Mouse (Mus musculus): ENCODE measurements around the gene Asf1b.
A peak's percentile ranks its signal among the peaks of the same experiment; 100 is the strongest.

Gene Asf1b

GRCm38 (mm10) chr8:83955106-83955957, at the start of gene Asf1b, which contains the start of gene Gm10644:
Gene Asf1b, plus strand, starts transcription at chr8:83955507.
Gene Gm10644, minus strand, starts transcription at chr8:83955205.
- DNase-seq (ENCODE audit: low spot score), result peak; percentile 100

- DNase-seq (ENCODE audit: low spot score), result no peak
Observed at GRCm38 (mm10) chr8:83908583-83908982, 46.7 kb upstream of the Asf1b start.

- DNase-seq (ENCODE audit: low spot score), result no peak
Observed at GRCm38 (mm10) chr8:83909311-83909710, 46.0 kb upstream of the Asf1b start.

DNA sequence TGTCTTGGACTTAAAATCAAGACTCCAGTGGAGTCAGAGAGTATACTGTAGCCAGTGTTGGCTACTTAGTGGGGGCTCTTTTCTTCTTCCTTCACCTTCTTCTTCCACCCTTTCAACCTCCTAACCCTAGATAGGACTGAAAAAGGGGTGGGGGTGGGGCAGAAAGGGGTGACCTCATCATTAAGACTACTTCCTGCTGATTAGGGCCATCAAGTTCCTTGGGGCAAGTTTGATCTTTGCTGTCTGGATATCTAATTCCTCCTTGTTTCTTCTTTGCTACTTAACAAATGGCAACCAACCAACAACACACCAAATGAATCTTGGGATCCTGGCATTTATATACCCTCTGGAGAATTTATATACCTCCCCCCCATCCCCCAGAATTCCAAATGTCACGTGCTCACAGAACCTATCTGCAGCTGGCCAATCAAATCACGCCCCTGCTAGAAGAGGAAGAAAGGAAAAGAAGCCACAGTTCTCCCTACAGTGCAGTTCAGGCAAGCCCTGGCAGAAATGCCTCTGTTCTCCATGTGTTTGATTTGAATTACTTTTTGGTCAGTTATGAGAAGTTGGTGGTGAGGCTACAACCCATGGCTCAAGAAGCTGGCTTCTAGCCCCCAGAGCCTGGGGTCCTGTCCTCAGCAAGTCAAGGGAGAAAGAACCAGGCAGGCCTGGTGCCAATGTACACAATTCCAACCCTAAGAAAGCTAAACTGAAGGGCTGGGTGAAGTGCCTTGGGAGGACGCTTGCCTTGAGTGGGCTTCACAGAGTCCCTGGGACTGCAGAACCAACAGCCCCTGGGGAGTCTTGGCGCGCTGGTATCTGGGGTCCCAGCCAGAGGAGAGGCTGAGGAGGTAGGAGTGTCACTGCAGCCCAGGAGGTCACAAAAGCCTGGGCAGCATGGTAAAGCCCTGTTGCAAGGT, 43.2 kb upstream of the Asf1b start:
- no peak for DNase-seq (ENCODE audit: low spot score)

DNA sequence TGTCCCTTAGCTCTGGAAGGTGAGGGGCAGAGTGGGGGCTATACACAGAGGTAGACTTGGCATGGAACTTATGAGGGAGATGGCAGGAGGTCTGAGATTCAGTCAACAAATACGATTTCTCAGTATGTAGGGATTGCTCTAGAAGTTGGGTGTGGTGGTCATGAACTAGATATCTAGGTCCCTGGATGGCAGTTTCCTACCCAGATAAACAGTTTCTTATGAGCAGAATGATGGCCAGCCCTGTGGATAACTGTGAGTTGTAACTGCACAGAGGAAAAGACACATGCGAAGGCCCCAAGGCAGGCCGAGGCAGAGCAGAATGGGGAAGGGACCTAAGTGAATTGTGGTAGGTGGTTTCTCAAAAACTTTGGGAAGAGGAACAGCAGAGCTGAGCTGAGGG, 41.1 kb upstream of the Asf1b start:
- DNase-seq (ENCODE audit: low spot score), result no peak

DNA sequence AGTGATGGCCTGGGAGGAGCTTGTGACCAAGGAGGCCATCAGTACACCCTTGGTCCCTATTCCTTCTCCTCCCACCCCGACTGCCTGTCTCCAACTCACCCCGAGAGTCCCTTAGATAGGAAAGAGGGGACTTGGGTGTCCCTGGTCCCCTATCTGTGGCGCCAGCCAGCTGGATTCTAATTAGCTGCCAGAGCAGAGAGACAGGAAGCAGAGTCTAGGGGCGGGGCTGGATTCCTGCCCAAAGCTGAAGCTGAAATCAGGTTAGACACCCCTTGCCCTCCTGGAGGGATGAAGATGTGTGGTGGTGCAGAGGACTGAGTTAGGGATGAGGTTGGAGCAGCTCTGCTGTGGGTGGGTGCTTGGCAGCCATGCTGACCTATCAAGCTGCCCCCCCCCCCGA, 40.4 kb upstream of the Asf1b start:
- DNase-seq (ENCODE audit: low spot score), result peak; percentile 81

- no peak for DNase-seq (ENCODE audit: low spot score)
Observed at GRCm38 (mm10) chr8:83916015-83916414, 39.3 kb upstream of the Asf1b start.

GRCm38 (mm10) chr8:83917566-83917965, 37.7 kb upstream of the Asf1b start:
- DNase-seq (ENCODE audit: low spot score), result no peak

DNA sequence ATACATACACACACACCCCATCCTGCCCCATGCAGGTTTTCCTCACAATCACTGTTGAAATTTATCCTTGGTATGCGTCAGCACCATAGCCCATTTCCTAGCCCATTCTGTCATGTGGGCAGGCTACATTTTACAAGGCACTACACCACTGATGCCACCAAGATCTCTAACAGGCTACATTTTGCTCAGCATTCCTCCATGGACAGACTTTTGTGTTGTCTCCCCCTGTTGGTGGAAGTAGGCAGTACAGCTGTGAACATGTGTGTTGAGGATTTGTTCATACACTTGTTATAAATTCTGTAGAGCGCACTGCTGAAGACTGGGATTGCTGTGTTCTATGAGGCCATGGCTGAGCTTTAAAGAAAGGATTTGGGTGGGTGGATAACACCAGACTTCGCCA, 33.7 kb upstream of the Asf1b start:
- peak; percentile 89 for DNase-seq (ENCODE audit: low spot score)

DNA sequence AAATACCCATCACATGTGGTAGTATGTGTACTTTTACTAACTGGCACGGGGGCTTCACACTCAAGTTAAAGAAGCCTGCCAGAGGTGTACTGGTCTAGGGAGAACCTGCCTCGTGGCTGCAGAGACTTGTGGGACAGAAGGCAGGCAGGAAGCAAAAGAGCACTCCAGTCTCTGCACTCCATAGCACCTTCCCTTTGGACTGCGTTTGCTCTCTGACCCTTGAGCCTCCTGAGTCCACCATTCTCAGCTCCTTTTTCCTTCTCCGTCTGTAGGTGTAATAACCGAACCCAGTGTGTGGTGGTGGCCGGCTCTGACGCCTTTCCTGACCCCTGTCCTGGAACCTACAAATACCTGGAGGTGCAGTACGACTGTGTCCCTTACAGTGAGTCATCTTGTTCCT, 32.6 kb upstream of the Asf1b start:
- DNase-seq (ENCODE audit: low spot score), result no peak

GRCm38 (mm10) chr8:83924585-83924984, 30.7 kb upstream of the Asf1b start:
- no peak for DNase-seq (ENCODE audit: low spot score)

GRCm38 (mm10) chr8:83926266-83926665, 29.0 kb upstream of the Asf1b start:
- DNase-seq (ENCODE audit: low spot score), result no peak

GRCm38 (mm10) chr8:83934222-83934621, 21.1 kb upstream of the Asf1b start:
- no peak for DNase-seq (ENCODE audit: low spot score)

DNA sequence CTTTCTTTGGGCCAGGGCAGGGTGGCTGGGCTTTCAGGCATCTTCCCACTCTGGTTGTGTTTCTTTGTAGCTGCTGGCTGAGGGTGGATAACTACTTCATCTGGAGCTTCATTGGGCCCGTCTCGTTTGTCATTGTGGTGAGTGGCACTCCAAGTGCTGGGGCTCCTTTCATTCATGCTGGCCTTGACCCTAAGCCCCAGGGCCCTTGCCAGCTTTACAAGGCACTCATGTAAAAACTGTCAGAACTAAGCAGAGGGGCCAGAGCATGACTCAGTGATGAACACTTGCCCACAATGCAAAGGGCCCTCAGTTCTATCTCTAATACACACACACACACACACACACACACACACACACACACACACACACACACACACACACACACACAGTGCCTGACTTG, 20.3 kb upstream of the Asf1b start:
- no peak for DNase-seq (ENCODE audit: low spot score)

DNA sequence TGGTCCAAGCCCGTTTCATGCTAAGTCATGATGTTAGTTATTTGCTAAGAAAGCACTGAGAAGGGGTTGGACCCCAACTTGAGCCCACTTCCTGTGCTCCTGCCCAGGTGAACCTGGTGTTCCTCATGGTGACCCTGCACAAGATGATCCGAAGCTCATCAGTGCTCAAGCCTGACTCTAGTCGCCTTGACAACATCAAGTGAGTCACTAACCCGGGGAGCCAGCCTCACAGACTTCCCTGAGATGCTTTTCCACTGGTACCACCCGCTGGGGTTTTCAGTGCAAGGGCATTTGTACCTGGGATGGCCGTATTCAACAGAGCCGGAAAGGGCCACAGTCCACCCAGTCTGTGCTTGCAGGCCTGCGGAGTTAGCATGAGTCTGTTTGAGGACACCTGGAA, 19.9 kb upstream of the Asf1b start:
- no peak for DNase-seq (ENCODE audit: low spot score)

GRCm38 (mm10) chr8:83937645-83938044, 17.7 kb upstream of the Asf1b start:
- no peak for DNase-seq (ENCODE audit: low spot score)

GRCm38 (mm10) chr8:83938330-83938729, 17.0 kb upstream of the Asf1b start:
- no peak for DNase-seq (ENCODE audit: low spot score)

DNA sequence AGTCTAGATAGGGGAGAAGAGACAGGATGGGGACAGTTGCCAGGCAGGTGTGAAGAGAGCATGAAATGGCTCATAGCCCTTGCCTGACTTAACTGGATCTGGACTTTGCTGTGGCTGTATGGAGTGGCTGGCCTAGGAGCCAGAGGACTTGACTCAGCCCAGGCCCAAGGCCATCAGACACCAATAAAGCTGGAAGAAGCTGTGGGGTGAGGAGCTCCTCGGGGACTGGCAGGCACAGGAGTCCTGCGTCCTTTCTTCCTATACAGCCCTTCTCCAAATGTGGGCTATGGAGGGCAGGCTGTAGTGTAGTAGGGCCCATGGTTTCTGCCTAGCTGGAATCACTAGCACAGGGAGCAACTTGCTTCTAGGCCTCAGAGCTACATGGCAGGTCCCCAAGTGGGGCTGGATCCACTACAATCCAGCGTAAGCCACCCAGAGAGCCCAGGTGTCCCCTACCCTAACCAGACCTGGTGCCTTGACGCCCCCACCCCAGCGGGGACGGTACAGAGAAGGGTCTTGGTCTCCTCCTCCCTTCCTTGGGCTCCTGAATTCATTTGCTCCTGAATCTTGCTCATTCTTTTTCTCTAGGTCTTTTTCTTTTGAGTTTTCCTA, 14.1 kb upstream of the Asf1b start:
- no peak for DNase-seq (ENCODE audit: low spot score)

- no peak for DNase-seq (ENCODE audit: low spot score)
Observed at GRCm38 (mm10) chr8:83942446-83942845, 12.9 kb upstream of the Asf1b start.

- no peak for DNase-seq (ENCODE audit: low spot score)
Observed at GRCm38 (mm10) chr8:83945540-83945939, 9.8 kb upstream of the Asf1b start.

DNA sequence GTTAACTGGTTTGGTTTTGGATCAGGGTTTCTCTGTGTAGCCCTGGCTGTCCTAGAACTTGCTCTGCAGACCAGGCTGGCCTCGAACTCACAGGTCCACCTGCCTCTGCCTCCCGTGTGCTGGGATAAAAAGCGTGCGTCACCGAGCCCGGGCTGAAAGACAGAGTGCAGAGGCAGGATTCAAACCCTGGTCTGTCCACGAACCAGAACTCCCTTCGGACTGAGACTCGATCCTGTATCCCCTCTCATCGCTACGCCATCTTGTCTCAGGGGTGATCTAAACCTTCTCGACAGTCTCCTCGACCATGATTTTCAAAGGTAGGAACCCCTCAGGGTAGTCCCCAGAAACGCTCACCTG, 580 bp upstream of the Asf1b start:
- DNase-seq (ENCODE audit: low spot score), result no peak

GRCm38 (mm10) chr8:83955958-83956218, 581 bp downstream of the Asf1b start:
- DNase-seq (ENCODE audit: low spot score), result peak; percentile 45

DNA sequence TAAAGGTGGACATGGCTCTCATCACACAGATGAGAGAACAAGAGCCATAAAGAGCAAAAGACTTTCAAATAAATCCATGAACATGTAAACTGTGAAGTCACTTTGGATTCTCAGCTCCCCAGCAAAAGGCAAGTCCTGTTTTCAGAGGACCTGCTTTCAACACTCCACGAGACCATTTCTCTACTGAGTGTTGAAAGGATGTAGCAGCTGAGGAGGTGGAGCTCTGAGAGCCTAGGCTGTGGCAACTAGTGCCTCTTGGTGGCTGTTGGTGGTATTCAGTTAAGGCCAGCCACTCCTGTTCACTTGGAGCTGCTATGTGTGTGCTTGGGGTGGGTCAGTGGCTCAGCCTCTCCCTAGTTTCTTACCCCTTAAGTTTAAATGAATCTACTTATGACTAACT, 1.5 kb downstream of the Asf1b start:
- DNase-seq (ENCODE audit: low spot score), result peak; percentile 78

Measured in MN1 (cell line).